Mouse (Mus musculus): Measurements from ENCODE around the gene Mrtfa. TPM values are rescaled to one million over a fixed set of nuclear protein-coding genes. Genes with fewer than 3 reads are reported as not detected.

Gene Mrtfa
- polyA plus RNA-seq, 1 experiment from 2014 or later = 4.5 TPM

DNA sequence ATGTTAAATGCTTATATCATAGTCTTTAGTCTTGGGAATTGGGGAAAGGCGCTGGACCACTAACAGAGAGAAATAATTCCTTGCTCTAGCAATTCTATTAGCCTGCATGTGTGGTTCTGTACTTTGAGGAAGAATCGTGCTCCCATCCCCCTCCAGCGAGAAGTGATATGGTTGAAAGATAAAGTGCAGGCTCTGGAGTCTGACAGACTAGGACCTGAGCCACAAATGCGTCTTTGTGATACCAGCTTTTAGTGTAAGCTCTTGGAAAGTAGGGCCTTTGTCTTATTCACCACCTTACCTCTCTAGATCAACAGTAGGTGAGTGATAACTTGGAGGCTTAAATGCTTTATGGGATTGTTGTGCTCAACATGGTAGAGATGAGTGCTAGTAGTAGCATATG is 209.4 kb downstream of the Mrtfa start:
- no peaks in the 10 kb centered on the region for H3K9me3 ChIP-seq (ENCODE audit: low read length)
- no peak overlapping the region for H3K4me2 ChIP-seq (ENCODE audit: low read depth, low read length)
- no peak overlapping the region for H3K9ac ChIP-seq (replicated peaks)
- ATAC-seq = no peak
- DNase-seq = no peak
- no peak for TF ChIP-seq EP300 (IDR thresholded peaks at IDR 0.05; ENCODE audit: low read depth)
- TF ChIP-seq CTCF (IDR thresholded peaks at IDR 0.05; ENCODE audit: low read depth) = no peak
- H3K36me3 ChIP-seq (replicated peaks; ENCODE audit: insufficient read depth, low read length) = no peaks in the 10 kb centered on the region
- H3K4me3 ChIP-seq (ENCODE audit: low read depth, low read length) = no peak overlapping the region
- WGBS (ENCODE audit: insufficient replicate concordance) = 60% methylated on average over 4 of the region's 4 CpGs
- H3K4me1 ChIP-seq (ENCODE audit: insufficient read depth) = peaks cover 14% of the 10 kb centered on the region
- no peak overlapping the region for H3K27ac ChIP-seq (ENCODE audit: low read depth)
- no peaks in the 10 kb centered on the region for H3K27me3 ChIP-seq (ENCODE audit: insufficient read depth, low read length)

DNA sequence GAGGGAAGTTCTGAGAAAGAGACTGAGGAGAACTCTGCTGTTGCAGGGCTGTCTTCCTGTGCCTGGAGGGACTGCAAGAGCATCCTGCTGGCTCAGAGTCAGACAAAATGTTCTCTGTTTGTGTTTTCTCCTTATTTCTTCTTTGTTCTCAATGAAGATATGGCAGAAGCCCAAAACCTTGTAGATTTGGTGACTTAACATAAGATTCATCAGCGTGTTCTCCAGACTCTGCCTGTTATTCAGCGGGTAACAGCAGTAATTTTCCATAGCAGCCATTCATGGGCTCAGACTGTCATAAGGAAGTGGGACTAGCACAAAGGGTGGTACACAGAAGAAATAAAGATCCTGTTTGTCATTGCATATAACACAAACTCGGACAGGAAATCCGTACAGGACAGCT is 210.9 kb downstream of the Mrtfa start:
- ATAC-seq (no peak), DNase-seq (no peak)
- H3K9ac ChIP-seq (replicated peaks) = no peak overlapping the region
- H3K27ac ChIP-seq (ENCODE audit: low read depth) = no peak overlapping the region
- WGBS (ENCODE audit: insufficient replicate concordance) = 70% methylated on average over 4 of the region's 4 CpGs
- H3K4me2 ChIP-seq (ENCODE audit: low read depth, low read length) = no peak overlapping the region
- H3K36me3 ChIP-seq (replicated peaks; ENCODE audit: insufficient read depth, low read length) = no peaks in the 10 kb centered on the region
- peaks cover 18% of the 10 kb centered on the region for H3K4me1 ChIP-seq (ENCODE audit: insufficient read depth)
- no peaks in the 10 kb centered on the region for H3K9me3 ChIP-seq (ENCODE audit: low read length)
- no peaks in the 10 kb centered on the region for H3K27me3 ChIP-seq (ENCODE audit: insufficient read depth, low read length)
- no peak overlapping the region for H3K4me3 ChIP-seq (ENCODE audit: low read depth, low read length)
- TF ChIP-seq CTCF (IDR thresholded peaks at IDR 0.05; ENCODE audit: low read depth) (no peak), EP300 (IDR thresholded peaks at IDR 0.05; ENCODE audit: low read depth) (no peak)

DNA sequence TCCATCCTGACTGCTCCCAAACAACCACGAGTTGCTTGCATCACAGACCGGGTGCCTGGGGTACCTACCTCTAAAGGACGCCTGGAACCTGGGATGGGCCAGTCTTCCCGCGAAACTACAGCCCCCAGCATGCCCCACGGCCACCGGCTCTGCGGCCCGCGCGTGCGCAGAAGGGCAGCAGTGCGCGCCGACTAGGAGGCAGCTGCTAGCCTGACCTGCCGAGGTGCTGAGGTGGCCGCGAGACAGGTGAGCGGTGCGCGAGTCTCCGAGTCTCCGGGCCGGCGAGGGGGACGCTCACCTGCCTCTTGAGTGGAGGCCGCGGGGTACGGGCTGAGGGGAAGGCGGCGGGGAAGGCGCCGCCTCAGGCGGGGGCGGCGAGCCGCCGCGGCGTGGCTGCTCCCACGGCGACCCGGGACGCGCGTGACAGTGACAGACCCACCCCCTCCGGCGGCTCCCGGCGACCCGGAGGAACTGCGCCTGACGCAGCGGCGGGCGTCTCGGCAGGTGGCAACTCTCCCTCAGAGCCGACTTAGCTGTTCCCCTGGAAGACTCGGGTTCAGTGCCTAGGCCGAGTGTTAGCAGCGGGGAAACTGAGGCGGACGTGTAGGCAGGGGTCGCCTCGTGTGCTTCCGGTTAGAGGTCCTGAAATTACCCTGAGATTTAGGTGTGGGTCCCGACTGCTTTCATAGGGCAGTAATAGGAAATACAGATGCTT is 212.8 kb downstream of the Mrtfa start, which contains the start of gene Sgsm3:
TSS of gene Sgsm3 (plus strand) at position 146 of the 715 bp plus-strand sequence.
- Histone ChIP-seq H3K9me3 (ENCODE audit: low read length) (no peaks in the 10 kb centered on the region), H3K9ac (replicated peaks) (peak within 1 kb of the TSS; percentile 71), H3K4me1 (ENCODE audit: insufficient read depth) (peaks cover 18% of the 10 kb centered on the region), H3K4me2 (ENCODE audit: low read depth, low read length) (peak within 1 kb of the TSS; percentile 97), H3K27ac (ENCODE audit: low read depth) (no peak within 1 kb of the TSS), H3K27me3 (ENCODE audit: insufficient read depth, low read length) (no peaks in the 10 kb centered on the region), H3K4me3 (ENCODE audit: low read depth, low read length) (peak within 1 kb of the TSS; percentile 78), H3K36me3 (replicated peaks; ENCODE audit: insufficient read depth, low read length) (no peaks in the 10 kb centered on the region)
- ATAC-seq (peak; percentile 92), DNase-seq (peak; percentile 90)
- WGBS (ENCODE audit: insufficient replicate concordance) = under 1% methylated on average over 60 of the region's 67 CpGs
- TF ChIP-seq CTCF (IDR thresholded peaks at IDR 0.05; ENCODE audit: low read depth) (no peak), EP300 (IDR thresholded peaks at IDR 0.05; ENCODE audit: low read depth) (no peak)

DNA sequence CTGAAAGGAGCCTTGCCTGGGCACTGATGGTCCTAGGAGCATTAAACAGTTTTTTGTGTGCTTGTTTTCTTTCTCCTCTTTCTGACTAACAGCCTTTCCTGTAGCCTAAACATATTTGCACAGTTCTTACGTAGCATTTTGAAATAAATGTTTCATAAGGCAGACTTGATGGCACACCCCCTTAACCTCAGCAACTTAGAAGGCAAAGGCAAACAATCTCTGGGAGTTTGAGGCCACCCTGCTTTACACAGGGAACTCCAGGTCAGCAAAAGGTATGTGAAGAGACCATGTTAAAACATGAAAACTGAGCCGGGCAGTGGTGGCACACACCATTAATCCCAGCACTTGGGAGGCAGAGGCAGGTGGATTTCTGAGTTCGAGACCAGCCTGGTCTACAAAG is 214.9 kb downstream of the Mrtfa start:
- ATAC-seq (no peak), DNase-seq (no peak)
- no peaks in the 10 kb centered on the region for H3K9me3 ChIP-seq (ENCODE audit: low read length)
- no peak overlapping the region for H3K27ac ChIP-seq (ENCODE audit: low read depth)
- no peak overlapping the region for H3K4me2 ChIP-seq (ENCODE audit: low read depth, low read length)
- no peak overlapping the region for H3K4me3 ChIP-seq (ENCODE audit: low read depth, low read length)
- H3K27me3 ChIP-seq (ENCODE audit: insufficient read depth, low read length) = no peaks in the 10 kb centered on the region
- H3K4me1 ChIP-seq (ENCODE audit: insufficient read depth) = peaks cover 18% of the 10 kb centered on the region
- no peak overlapping the region for H3K9ac ChIP-seq (replicated peaks)
- H3K36me3 ChIP-seq (replicated peaks; ENCODE audit: insufficient read depth, low read length) = no peaks in the 10 kb centered on the region
- WGBS (ENCODE audit: insufficient replicate concordance) = 55% methylated on average over 3 of the region's 3 CpGs
- TF ChIP-seq EP300 (IDR thresholded peaks at IDR 0.05; ENCODE audit: low read depth) = no peak

DNA sequence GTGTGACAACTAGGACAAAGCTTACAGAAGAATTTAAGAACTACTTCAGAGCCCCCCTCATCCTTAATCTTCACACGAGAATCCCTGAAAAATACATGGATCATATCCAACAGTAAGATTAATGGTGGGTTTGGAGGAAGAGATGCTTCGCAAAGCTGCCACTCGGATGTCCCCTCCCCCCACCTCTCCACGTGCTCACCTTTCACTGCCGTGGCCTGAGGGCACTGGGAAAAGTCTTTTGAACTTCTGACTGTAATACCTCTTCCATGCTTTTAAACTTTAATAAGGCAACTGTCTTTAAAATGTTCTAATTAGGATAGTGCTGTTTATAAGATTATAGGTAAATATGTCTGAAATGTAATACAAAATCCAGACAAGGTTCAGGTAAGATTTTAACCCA is 216.2 kb downstream of the Mrtfa start:
- no peak for DNase-seq
- H3K4me1 ChIP-seq (ENCODE audit: insufficient read depth) = peaks cover 18% of the 10 kb centered on the region
- H3K36me3 ChIP-seq (replicated peaks; ENCODE audit: insufficient read depth, low read length) = peaks cover 4% of the 10 kb centered on the region; the same call in 1 of the 2 replicates
- H3K9me3 ChIP-seq (ENCODE audit: low read length) = no peaks in the 10 kb centered on the region
- no peak for ATAC-seq
- H3K9ac ChIP-seq (replicated peaks) = no peak overlapping the region
- no peaks in the 10 kb centered on the region for H3K27me3 ChIP-seq (ENCODE audit: insufficient read depth, low read length)
- TF ChIP-seq EP300 (IDR thresholded peaks at IDR 0.05; ENCODE audit: low read depth) (no peak), CTCF (IDR thresholded peaks at IDR 0.05; ENCODE audit: low read depth) (no peak)
- no peak overlapping the region for H3K27ac ChIP-seq (ENCODE audit: low read depth)
- no peak overlapping the region for H3K4me3 ChIP-seq (ENCODE audit: low read depth, low read length)
- 52% methylated on average over 5 of the region's 5 CpGs for WGBS (ENCODE audit: insufficient replicate concordance)
- no peak overlapping the region for H3K4me2 ChIP-seq (ENCODE audit: low read depth, low read length)

DNA sequence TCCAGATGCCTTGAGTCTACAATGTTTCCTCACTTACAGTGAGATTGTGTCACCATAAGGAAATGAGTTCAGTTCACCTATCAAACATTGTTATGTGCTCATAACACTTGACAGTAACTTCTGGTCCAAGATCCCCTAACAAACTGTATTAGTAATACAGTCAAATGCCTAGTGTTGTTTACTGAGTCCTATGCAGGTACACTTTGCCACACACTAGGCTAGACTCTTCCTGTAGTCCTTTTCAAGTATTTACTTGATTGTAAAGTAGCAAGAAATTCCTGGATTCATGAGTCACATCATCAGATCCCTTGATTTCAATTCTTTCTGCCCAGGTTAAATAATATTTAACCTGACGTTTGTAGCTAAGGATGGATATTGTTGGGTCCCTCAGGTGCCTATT is 221.2 kb downstream of the Mrtfa start:
- WGBS (ENCODE audit: insufficient replicate concordance) = 87% methylated on average over 1 of the region's 1 CpGs

More for the DNA sequence above, 221.2 kb downstream of the Mrtfa start:
- Histone ChIP-seq H3K36me3 (replicated peaks; ENCODE audit: insufficient read depth, low read length) (peaks cover 36% of the 10 kb centered on the region), H3K4me2 (ENCODE audit: low read depth, low read length) (no peak overlapping the region), H3K9ac (replicated peaks) (no peak overlapping the region), H3K4me3 (ENCODE audit: low read depth, low read length) (no peak overlapping the region), H3K4me1 (ENCODE audit: insufficient read depth) (no peaks in the 10 kb centered on the region), H3K27ac (ENCODE audit: low read depth) (no peak overlapping the region), H3K27me3 (ENCODE audit: insufficient read depth, low read length) (no peaks in the 10 kb centered on the region), H3K9me3 (ENCODE audit: low read length) (no peaks in the 10 kb centered on the region)
- ATAC-seq (no peak), DNase-seq (no peak)
- no peak for TF ChIP-seq EP300 (IDR thresholded peaks at IDR 0.05; ENCODE audit: low read depth)
- TF ChIP-seq CTCF (IDR thresholded peaks at IDR 0.05; ENCODE audit: low read depth) = no peak

Other genes with a start within 250 kb of the Mrtfa start
- gene Adsl, start 242.3 kb downstream of the Mrtfa start, polyA plus RNA-seq (2015; fragmentation: Nextera tagmentation; extraction: Ambion mirVana) = 28.9 and 37.0 TPM in 2 replicates
- 5.4 and 7.5 TPM in 2 replicates for gene Sgsm3, start 213.0 kb downstream of the Mrtfa start, polyA plus RNA-seq (2015; fragmentation: Nextera tagmentation; extraction: Ambion mirVana)
- gene Mchr1, start 44.7 kb upstream of the Mrtfa start, polyA plus RNA-seq (2015; fragmentation: Nextera tagmentation; extraction: Ambion mirVana) = 0.12 and 0.17 TPM in 2 replicates
- 37.8 and 38.6 TPM in 2 replicates for gene Slc25a17, start 170.1 kb upstream of the Mrtfa start, polyA plus RNA-seq (2015; fragmentation: Nextera tagmentation; extraction: Ambion mirVana)
- gene St13, start 209.3 kb upstream of the Mrtfa start, polyA plus RNA-seq (2015; fragmentation: Nextera tagmentation; extraction: Ambion mirVana) = 59.8 and 62.6 TPM in 2 replicates
- 3.9 and 4.3 TPM in 2 replicates for gene Xpnpep3, start 209.4 kb upstream of the Mrtfa start, polyA plus RNA-seq (2015; fragmentation: Nextera tagmentation; extraction: Ambion mirVana)
- 0.18 and 0.40 TPM in 2 replicates for gene Dnajb7, start 217.5 kb upstream of the Mrtfa start, polyA plus RNA-seq (2015; fragmentation: Nextera tagmentation; extraction: Ambion mirVana)